In the genomic region with DNA sequence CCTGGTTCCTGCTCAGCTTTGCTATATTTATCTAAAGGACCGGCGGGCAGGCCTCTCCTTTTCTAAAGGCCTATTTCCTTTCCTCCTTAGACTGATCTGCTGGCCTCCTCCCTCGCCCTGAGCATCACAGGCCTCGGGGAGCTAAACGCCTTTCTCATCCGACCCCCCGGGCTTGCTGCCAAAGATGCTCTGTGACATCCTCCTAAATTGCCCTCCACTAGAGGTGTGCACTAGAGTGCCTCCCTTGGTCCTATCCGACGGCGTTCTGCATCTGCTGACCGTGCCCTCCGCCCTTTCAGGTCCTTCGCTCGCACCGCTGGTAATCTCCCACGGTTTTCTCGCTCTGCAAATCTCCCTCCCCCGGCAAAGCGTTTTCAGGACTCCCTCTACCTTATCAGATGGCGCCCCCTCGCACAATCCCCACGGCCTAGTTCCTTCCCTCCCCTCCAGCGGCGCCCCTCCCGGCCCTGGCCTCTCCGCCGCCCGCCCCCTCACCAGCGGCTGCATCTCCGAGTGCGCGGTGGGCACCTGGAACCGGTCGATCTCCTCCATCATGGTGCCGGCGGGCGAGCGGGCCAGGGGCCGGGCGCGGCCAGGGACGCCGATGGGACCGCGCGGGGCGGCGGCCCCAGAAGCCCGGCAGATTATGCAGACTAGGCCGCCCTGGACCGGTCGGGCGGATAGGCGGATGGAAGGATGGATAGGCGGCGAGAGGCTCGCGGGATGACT, we compare ENCODE assay signal across 8 mouse cellular contexts. TPM values are rescaled to one million over a fixed set of nuclear protein-coding genes. Genes with fewer than 3 reads are reported as not detected.
A peak's percentile ranks its signal among the peaks of the same experiment; 100 is the strongest.
DNase-seq lines count a peak whose midpoint lies in the region; ATAC-seq and TF ChIP-seq lines count a peak whose summit lies in the region.

No protein-coding gene starts in this region.

- intact Hi-C loops in left cerebral cortex, adult 2 months (cut with DNase I), result loop anchor here (1.0 to 5.0 kb wide), 3 partner anchors 72 to 138 kb away; no protein-coding TSS in a partner anchor

- no peak for TF ChIP-seq CTCF in left cerebral cortex, adult 2 months (IDR thresholded peaks at IDR 0.05)
- TF ChIP-seq CTCF in hindbrain, postnatal 0 days (IDR thresholded peaks at IDR 0.05; ENCODE audit: low read depth), result peak; percentile 32; the same call in 1 of the 2 replicates

- DNase-seq in left cerebral cortex, adult 2 months (ENCODE audit: extremely low spot score in 1 of 2, low spot score in 2 of 2), result peak in 1 of 2 experiments; percentile 51
- no peak for DNase-seq in left cerebral cortex, adult 9 months (ENCODE audit: low spot score in 2 of 2)
- peak; percentile 63 to 70 for DNase-seq in cerebellum, adult 18-20 months
- DNase-seq in hindbrain, postnatal 0 days (ENCODE audit: low spot score), result peak; percentile 67
- DNase-seq in midbrain, embryonic 14.5 days, result peak; percentile 70
- DNase-seq in thymus, postnatal 0 days (ENCODE audit: low spot score), result peak; percentile 23

- no peaks in the 10 kb centered on the region for H3K9me3 ChIP-seq in hindbrain, postnatal 0 days (ENCODE audit: low read length)
- H3K9me3 ChIP-seq in limb, embryonic 13.5 days, result no peaks in the 10 kb centered on the region
- no peaks in the 10 kb centered on the region for H3K9me3 ChIP-seq in midbrain, embryonic 14.5 days (ENCODE audit: control insufficient read depth, low read length)

- H3K4me1 ChIP-seq in hindbrain, postnatal 0 days (ENCODE audit: insufficient read depth, low read length), result peaks cover 23% of the 10 kb centered on the region
- peaks cover 16% of the 10 kb centered on the region for H3K4me1 ChIP-seq in limb, embryonic 13.5 days
- H3K4me1 ChIP-seq in midbrain, embryonic 14.5 days (ENCODE audit: control insufficient read depth, insufficient read depth, low read length), result peaks cover 25% of the 10 kb centered on the region

- H3K27ac ChIP-seq in left cerebral cortex, adult 2 months, result peak overlapping the region; percentile 93
- H3K27ac ChIP-seq in hindbrain, postnatal 0 days, result peak overlapping the region; percentile 87
- no peak overlapping the region for H3K27ac ChIP-seq in limb, embryonic 13.5 days
- H3K27ac ChIP-seq in midbrain, embryonic 14.5 days (replicated peaks; ENCODE audit: low read depth, low read length), result peak overlapping the region; percentile 93

- ATAC-seq in frontal cortex, adult (ENCODE audit: low TSS enrichment), result peak; percentile 7
- ATAC-seq in hindbrain, postnatal 0 days, result peak; percentile 6
- ATAC-seq in limb, embryonic 13.5 days (ENCODE audit: low FRiP score, low read depth), result peak; percentile 43; the same call in 1 of the 2 replicates
- ATAC-seq in midbrain, embryonic 14.5 days (ENCODE audit: low FRiP score, low TSS enrichment), result peak; percentile 31

- peak overlapping the region; percentile 73 for H3K4me2 ChIP-seq in hindbrain, postnatal 0 days (ENCODE audit: low read depth, low read length)
- H3K4me2 ChIP-seq in limb, embryonic 13.5 days (replicated peaks), result peak overlapping the region; percentile 96
- peak overlapping the region; percentile 60 for H3K4me2 ChIP-seq in midbrain, embryonic 14.5 days (ENCODE audit: low read length)

- peak overlapping the region; percentile 78 for H3K9ac ChIP-seq in hindbrain, postnatal 0 days (replicated peaks; ENCODE audit: low read length)
- H3K9ac ChIP-seq in limb, embryonic 13.5 days, result peak overlapping the region; percentile 78
- peak overlapping the region; percentile 84 for H3K9ac ChIP-seq in midbrain, embryonic 14.5 days (replicated peaks; ENCODE audit: low read length)

- WGBS in hindbrain, postnatal 0 days, result 2% methylated on average over 58 of the region's 58 CpGs
- under 1% methylated on average over 58 of the region's 58 CpGs for WGBS in limb, embryonic 13.5 days
- 1% methylated on average over 58 of the region's 58 CpGs for WGBS in midbrain, embryonic 14.5 days

- no peaks in the 10 kb centered on the region for H3K36me3 ChIP-seq in hindbrain, postnatal 0 days (ENCODE audit: insufficient read depth, low read length)
- H3K36me3 ChIP-seq in limb, embryonic 13.5 days, result no peaks in the 10 kb centered on the region
- no peaks in the 10 kb centered on the region for H3K36me3 ChIP-seq in midbrain, embryonic 14.5 days (ENCODE audit: control insufficient read depth, insufficient read depth, low read length)

- peak overlapping the region; percentile 98 for H3K4me3 ChIP-seq in left cerebral cortex, adult 2 months
- H3K4me3 ChIP-seq in hindbrain, postnatal 0 days (ENCODE audit: low read length), result peak overlapping the region; percentile 65
- H3K4me3 ChIP-seq in limb, embryonic 13.5 days, result peak overlapping the region; percentile 75
- peak overlapping the region; percentile 90 for H3K4me3 ChIP-seq in midbrain, embryonic 14.5 days (replicated peaks; ENCODE audit: low read depth, low read length)

- no peaks in the 10 kb centered on the region for H3K27me3 ChIP-seq in hindbrain, postnatal 0 days (ENCODE audit: insufficient read depth, low read length)
- peaks cover 76% of the 10 kb centered on the region for H3K27me3 ChIP-seq in limb, embryonic 13.5 days
- H3K27me3 ChIP-seq in midbrain, embryonic 14.5 days (ENCODE audit: control insufficient read depth, insufficient read depth, low read length), result 0 out of 2 replicates have a peak, but pooled peaks cover 4% of the 10 kb centered on the region

RNA-seq across cellular contexts. Expression of a gene that starts 0.5 kb away (rescaled TPM):
- 100 to 1,000 TPM; 195 to 209 TPM for total RNA-seq in left cerebral cortex, adult 2 months (2021)
- total RNA-seq in hindbrain, postnatal 0 days (2014; rRNA removed), result 136 and 193 TPM in 2 replicates
- polyA plus RNA-seq in hindbrain, postnatal 0 days (2015; fragmentation: Nextera tagmentation; extraction: Ambion mirVana), result 17.7 and 21.2 TPM in 2 replicates
- polyA plus RNA-seq in limb, embryonic 13.5 days (2015; fragmentation: Nextera tagmentation; extraction: Ambion mirVana), result 1.0 and 2.0 TPM in 2 replicates
- 19.9 and 22.3 TPM in 2 replicates for polyA plus RNA-seq in midbrain, embryonic 14.5 days (2014; fragmentation: Nextera tagmentation; extraction: Ambion mirVana)
- polyA plus RNA-seq in thymus, postnatal 0 days (2015; fragmentation: Nextera tagmentation; extraction: Ambion mirVana), result 1.6 and 2.7 TPM in 2 replicates

RNA-seq across cellular contexts. Expression of a gene that starts 0.7 kb away (rescaled TPM):
- total RNA-seq in left cerebral cortex, adult 2 months (2021), result 1 to 10 TPM; 6.4 to 7.5 TPM
- 3.6 and 4.5 TPM in 2 replicates for total RNA-seq in hindbrain, postnatal 0 days (2014; rRNA removed)
- 3.0 and 4.8 TPM in 2 replicates for polyA plus RNA-seq in hindbrain, postnatal 0 days (2015; fragmentation: Nextera tagmentation; extraction: Ambion mirVana)
- 0.46 and 0.47 TPM in 2 replicates for polyA plus RNA-seq in limb, embryonic 13.5 days (2015; fragmentation: Nextera tagmentation; extraction: Ambion mirVana)
- 2.0 and 2.8 TPM in 2 replicates for polyA plus RNA-seq in midbrain, embryonic 14.5 days (2014; fragmentation: Nextera tagmentation; extraction: Ambion mirVana)
- 0.60 and 0.91 TPM in 2 replicates for polyA plus RNA-seq in thymus, postnatal 0 days (2015; fragmentation: Nextera tagmentation; extraction: Ambion mirVana)

RNA-seq across cellular contexts. Expression of a gene that starts 51.7 kb away (rescaled TPM):
- 1 to 10 TPM; 5.2 to 6.1 TPM for total RNA-seq in left cerebral cortex, adult 2 months (2021)
- 2.3 and 9.9 TPM in 2 replicates for total RNA-seq in hindbrain, postnatal 0 days (2014; rRNA removed)
- polyA plus RNA-seq in hindbrain, postnatal 0 days (2015; fragmentation: Nextera tagmentation; extraction: Ambion mirVana), result 19.9 and 21.4 TPM in 2 replicates
- 1.5 and 1.6 TPM in 2 replicates for polyA plus RNA-seq in limb, embryonic 13.5 days (2015; fragmentation: Nextera tagmentation; extraction: Ambion mirVana)
- polyA plus RNA-seq in midbrain, embryonic 14.5 days (2014; fragmentation: Nextera tagmentation; extraction: Ambion mirVana), result 12.9 and 13.2 TPM in 2 replicates
- 0.94 and 1.5 TPM in 2 replicates for polyA plus RNA-seq in thymus, postnatal 0 days (2015; fragmentation: Nextera tagmentation; extraction: Ambion mirVana)

Comparison
In these comparisons a context has a peak if more than half of its experiments do, and no peak if none do; other contexts are left out.
1. DNase-seq: peak in cerebellum, adult 18-20 months (2 of 2), hindbrain, postnatal 0 days (single experiment), midbrain, embryonic 14.5 days (single experiment) and thymus, postnatal 0 days (single experiment); none in left cerebral cortex, adult 9 months (0 of 2).
2. Peak in every context shown above with its lines, with median percentiles within 50 percentile points of each other: H3K4me3 ChIP-seq, ATAC-seq, H3K4me2 ChIP-seq and H3K9ac ChIP-seq.